Mouse (Mus musculus): ENCODE measurements at regions not wholly inside any gene's neighbourhood (a gene's known extent, or its start where the extent isn't known, plus 50 kb on each side); places are given as distances from the start of the nearest gene placed in this dataset.

GRCm38 (mm10) chr13:43957046-43957445 lies 172.5 kb downstream of the Cd83 start:
- H3K27ac ChIP-seq, result no peak overlapping the region
- no peak for TF ChIP-seq CTCF (IDR thresholded peaks at IDR 0.05)
- H3K4me3 ChIP-seq, result no peak overlapping the region
- no peak for DNase-seq
- intact Hi-C loops (cut with DNase I), result no loop called here

- intact Hi-C loops (cut with DNase I), result no loop called here
- Histone ChIP-seq H3K4me3 (no peak overlapping the region), H3K27ac (no peak overlapping the region)
These were observed 174.6 kb downstream of the Cd83 start for GRCm38 (mm10) chr13:43959121-43959572.

GRCm38 (mm10) chr13:43961047-43961690 lies 176.6 kb downstream of the Cd83 start:
- DNase-seq, result no peak
- intact Hi-C loops (cut with DNase I), result no loop called here
- no peak for TF ChIP-seq CTCF (IDR thresholded peaks at IDR 0.05)
- Histone ChIP-seq H3K4me3 (no peak overlapping the region), H3K27ac (no peak overlapping the region)

More at GRCm38 (mm10) chr13:43959121-43959572, 174.6 kb downstream of the Cd83 start:
- no peak for DNase-seq
- no peak for TF ChIP-seq CTCF (IDR thresholded peaks at IDR 0.05)

GRCm38 (mm10) chr13:43961987-43962386 lies 177.4 kb downstream of the Cd83 start:
- intact Hi-C loops (cut with DNase I), result no loop called here
- H3K4me3 ChIP-seq, result no peak overlapping the region
- no peak for DNase-seq
- no peak overlapping the region for H3K27ac ChIP-seq
- TF ChIP-seq CTCF (IDR thresholded peaks at IDR 0.05), result no peak

GRCm38 (mm10) chr13:43963321-43963720 lies 178.7 kb downstream of the Cd83 start:
- DNase-seq, result no peak
- no peak for TF ChIP-seq CTCF (IDR thresholded peaks at IDR 0.05)
- intact Hi-C loops (cut with DNase I), result no loop called here
- H3K27ac ChIP-seq, result no peak overlapping the region
- H3K4me3 ChIP-seq, result no peak overlapping the region

- H3K27ac ChIP-seq, result no peak overlapping the region
- H3K4me3 ChIP-seq, result no peak overlapping the region
- TF ChIP-seq CTCF (IDR thresholded peaks at IDR 0.05), result no peak
- no peak for DNase-seq
- intact Hi-C loops (cut with DNase I), result no loop called here
These were observed 180.8 kb downstream of the Cd83 start for GRCm38 (mm10) chr13:43965256-43965905.

- intact Hi-C loops (cut with DNase I), result no loop called here
- DNase-seq, result peak; percentile 75
These were observed 182.9 kb downstream of the Cd83 start for GRCm38 (mm10) chr13:43967516-43967915.

GRCm38 (mm10) chr13:43972906-43973305 lies 188.3 kb downstream of the Cd83 start:
- no peak for DNase-seq
- no peak for TF ChIP-seq CTCF (IDR thresholded peaks at IDR 0.05)
- Histone ChIP-seq H3K4me3 (no peak overlapping the region), H3K27ac (no peak overlapping the region)
- intact Hi-C loops (cut with DNase I), result no loop called here

More at GRCm38 (mm10) chr13:43967516-43967915, 182.9 kb downstream of the Cd83 start:
- TF ChIP-seq CTCF (IDR thresholded peaks at IDR 0.05), result no peak
- Histone ChIP-seq H3K27ac (no peak overlapping the region), H3K4me3 (no peak overlapping the region)

- H3K27ac ChIP-seq, result no peak overlapping the region
- intact Hi-C loops (cut with DNase I), result no loop called here
These were observed 190.7 kb downstream of the Cd83 start for GRCm38 (mm10) chr13:43975281-43975680.

GRCm38 (mm10) chr13:43975801-43976200 lies 191.2 kb downstream of the Cd83 start:
- H3K4me3 ChIP-seq, result no peak overlapping the region
- no peak overlapping the region for H3K27ac ChIP-seq
- DNase-seq, result no peak
- no peak for TF ChIP-seq CTCF (IDR thresholded peaks at IDR 0.05)
- intact Hi-C loops (cut with DNase I), result no loop called here

More at GRCm38 (mm10) chr13:43975281-43975680, 190.7 kb downstream of the Cd83 start:
- DNase-seq, result no peak
- H3K4me3 ChIP-seq, result no peak overlapping the region
- no peak for TF ChIP-seq CTCF (IDR thresholded peaks at IDR 0.05)

- intact Hi-C loops (cut with DNase I), result no loop called here
- TF ChIP-seq CTCF (IDR thresholded peaks at IDR 0.05), result no peak
These were observed 192.1 kb downstream of the Cd83 start for GRCm38 (mm10) chr13:43976676-43977075.

GRCm38 (mm10) chr13:43987338-43987737 lies 202.8 kb downstream of the Cd83 start:
- DNase-seq, result no peak

More at GRCm38 (mm10) chr13:43976676-43977075, 192.1 kb downstream of the Cd83 start:
- DNase-seq, result no peak
- Histone ChIP-seq H3K27ac (no peak overlapping the region), H3K4me3 (no peak overlapping the region)

GRCm38 (mm10) chr13:43988421-43988820 lies 203.8 kb downstream of the Cd83 start:
- no peak for TF ChIP-seq CTCF (IDR thresholded peaks at IDR 0.05)
- intact Hi-C loops (cut with DNase I), result no loop called here
- DNase-seq, result no peak
- no peak overlapping the region for H3K27ac ChIP-seq
- no peak overlapping the region for H3K4me3 ChIP-seq

More at GRCm38 (mm10) chr13:43987338-43987737, 202.8 kb downstream of the Cd83 start:
- Histone ChIP-seq H3K27ac (no peak overlapping the region), H3K4me3 (no peak overlapping the region)
- TF ChIP-seq CTCF (IDR thresholded peaks at IDR 0.05), result no peak
- intact Hi-C loops (cut with DNase I), result no loop called here
